Mouse (Mus musculus) adipocyte (in vitro differentiated cells): ENCODE measurements around the gene Gm3159.
"Not testable (repeated sequence)": the region's sequence is repeated elsewhere in the genome, so short reads cannot be mapped to it uniquely, and the experiment has no call there.

ENCODE experiments used
- DNase-seq: peaks from one replicate; pipeline ENCODE4 v3.0.0-alpha.2; 2016; ENCODE audit warnings: low spot score

Gene Gm3159

DNA sequence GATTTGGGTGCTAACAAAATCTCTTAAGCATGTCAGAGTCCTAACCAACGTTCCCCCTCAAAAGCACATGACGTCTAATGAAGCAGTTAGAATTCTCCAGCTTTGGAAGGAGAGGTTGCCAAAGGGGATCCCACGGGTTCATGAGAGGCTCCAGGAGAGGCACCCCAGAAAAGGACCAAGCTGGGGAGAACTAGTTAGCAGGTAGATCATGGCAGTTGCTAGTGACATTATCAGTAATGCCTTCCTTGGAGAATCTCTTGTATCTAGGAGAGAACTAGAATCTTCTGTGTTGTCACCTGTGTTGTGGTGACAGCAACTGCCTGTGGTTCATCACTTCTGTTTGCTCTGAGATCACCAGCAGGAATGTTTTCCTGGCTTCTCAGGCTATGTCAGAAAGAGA lies at the start of gene Gm3159:
Gene Gm3159, plus strand, starts transcription at position 301 of the 400 bp plus-strand sequence.
- DNase-seq: not testable (repeated sequence)

DNA sequence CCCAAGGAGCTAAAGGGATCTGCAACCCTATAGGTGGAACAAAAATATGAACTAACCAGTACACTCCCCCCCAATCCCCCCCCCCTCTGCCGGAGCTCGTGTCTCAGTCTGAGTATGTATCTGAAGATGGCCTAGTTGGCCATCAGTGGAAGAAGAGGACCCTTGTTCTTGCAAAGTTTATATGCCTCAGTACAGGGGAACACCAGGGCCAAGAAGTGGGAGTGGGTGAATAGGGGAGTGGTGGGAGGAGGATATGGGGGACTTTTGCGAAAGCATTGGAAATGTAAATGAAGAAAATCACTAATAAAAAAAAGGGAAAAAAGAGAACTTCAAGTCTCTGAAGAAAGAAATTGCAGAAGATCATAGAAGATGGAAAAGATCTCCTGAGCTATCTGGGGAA lies 28.3 kb upstream of the Gm3159 start:
- DNase-seq: not testable (repeated sequence)

DNA sequence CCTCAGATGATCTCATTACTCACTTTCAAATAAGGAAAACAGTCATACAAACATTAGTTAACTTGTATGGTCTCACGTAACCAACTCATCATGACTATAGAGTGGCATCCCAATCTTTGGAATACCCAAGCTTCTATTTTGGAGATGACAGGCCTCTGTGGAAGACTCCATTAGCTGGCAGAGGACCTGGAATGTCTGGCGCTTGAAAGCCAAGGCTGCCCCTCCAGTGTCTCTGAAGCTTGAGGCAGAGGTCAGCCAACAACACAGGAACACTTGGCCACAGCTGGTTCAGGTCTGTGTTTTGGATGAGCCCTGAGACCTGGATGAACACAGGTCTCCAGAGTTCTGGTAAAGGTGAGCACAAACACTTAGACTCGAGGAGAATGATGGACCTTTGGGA lies 27.6 kb upstream of the Gm3159 start:
- not testable (repeated sequence) for DNase-seq

DNA sequence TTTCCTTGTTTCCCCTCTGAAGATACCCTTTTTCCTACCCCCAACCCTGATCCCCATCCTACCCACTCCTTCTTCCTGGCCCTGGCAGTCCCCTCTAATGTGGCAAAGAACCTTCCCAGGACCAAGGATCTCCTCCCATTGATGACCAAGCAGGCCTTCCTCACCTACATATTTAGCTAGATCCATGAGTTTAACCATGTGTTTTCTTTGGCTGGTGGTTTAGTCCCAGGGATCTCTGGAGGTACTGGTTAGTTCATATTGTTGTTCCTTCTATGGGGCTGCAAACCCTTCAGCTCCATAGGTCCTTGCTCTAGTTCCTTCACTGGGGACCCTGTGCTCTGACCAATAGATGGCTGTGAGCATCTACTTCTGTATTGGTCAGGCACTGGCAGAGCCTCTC lies 19.5 kb upstream of the Gm3159 start:
- DNase-seq: not testable (repeated sequence)

DNA sequence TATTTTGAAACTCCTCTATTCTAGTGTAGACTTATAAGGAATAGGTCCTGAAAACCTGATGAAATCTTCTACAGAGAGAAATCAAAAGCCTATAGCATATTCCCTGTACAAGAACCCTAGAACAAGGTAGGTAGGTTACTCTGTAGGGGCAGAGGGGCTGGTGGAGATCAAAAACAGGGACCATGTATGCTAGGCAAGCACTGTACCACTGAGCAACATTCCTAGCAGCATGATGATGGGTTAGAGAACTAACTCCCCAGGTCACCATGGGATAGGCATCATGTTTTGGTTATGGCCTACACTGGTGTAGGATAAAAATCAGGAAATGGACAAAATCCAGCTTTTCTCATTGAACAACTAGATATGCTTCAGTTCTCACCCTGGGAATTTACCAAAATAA lies 11.7 kb upstream of the Gm3159 start:
- not testable (repeated sequence) for DNase-seq

DNA sequence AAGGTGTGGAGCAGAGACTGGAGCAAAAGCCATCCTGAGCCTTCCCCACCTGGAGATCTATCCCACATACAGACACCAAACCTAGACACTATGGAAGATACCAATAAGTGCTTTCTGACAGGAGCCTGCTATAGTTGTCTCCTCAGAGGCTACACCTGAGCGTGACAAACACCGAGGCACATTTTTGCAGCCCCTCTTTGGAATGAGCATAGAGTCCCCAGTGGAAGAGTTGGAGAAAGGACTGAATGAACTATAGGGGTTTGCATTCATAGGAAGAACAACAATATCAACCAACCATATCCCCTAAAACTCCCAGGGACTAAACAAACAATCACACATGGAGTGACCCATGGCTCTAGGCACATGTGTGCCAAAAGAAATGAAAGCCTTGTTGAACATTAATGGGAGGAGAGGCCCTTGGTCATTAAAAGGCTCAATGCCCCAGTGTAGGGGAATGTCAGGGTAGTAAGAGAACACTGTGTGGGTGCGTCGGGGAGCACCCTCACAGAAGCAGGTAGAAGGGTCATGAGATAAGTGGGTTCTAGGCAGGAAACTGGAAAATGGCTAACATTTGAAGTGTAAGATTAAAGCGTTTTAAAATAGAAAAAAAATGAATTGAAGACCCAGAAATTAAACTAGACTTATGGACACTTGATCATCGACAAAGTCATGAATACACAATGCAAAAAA lies 4.3 kb upstream of the Gm3159 start:
- not testable (repeated sequence) for DNase-seq

DNA sequence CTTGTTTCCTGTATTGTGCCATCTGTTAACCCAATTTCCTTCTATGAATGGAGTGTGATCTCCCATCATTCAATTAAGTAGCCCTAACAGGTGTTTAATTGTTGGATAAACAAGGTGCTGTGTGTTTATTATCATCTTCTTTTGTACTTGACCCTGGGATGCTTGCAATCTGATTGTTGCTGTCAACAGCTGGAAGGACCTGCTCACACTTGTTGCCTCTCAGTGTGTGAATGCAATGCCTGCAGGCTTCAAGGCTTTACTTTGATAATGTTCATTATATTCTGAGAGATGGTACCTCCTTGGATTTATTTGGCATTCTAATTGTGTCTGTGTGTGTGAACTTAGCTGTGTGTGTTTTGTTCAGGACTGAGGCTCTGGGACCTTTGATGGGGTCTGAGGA lies 1.3 kb downstream of the Gm3159 start:
- not testable (repeated sequence) for DNase-seq

DNA sequence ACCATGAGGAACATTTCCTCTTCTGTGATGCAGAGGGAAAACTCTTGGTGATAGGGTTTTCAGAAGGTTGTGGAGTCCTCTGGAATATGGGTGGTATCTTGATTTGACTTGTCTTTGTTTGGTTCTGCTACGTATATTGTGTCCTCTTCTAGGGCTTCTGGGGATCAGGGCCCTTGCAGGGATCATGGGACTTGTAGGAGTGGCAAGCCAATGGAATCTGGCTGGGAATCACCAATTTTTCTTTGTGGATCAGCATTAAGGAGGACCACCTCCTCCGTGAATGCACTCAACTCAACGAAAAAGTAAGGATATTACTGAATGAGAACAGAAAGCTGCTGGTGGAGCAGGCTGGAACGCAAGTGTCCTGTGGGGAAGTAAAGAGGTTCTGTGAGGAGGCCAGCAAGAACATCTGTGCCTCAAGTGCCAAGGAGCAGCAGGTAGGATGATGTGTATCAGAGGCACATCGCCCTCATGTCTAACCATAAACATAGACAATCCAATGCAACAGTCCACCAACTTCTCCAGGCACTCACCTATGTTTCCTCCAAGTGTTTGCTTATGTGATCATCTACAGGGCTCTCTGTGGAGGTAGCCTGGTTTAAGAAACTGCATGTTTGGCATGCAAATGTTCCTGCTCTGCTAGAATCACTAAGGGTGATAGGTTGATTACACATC lies 2.9 kb downstream of the Gm3159 start:
- not testable (repeated sequence) for DNase-seq

DNA sequence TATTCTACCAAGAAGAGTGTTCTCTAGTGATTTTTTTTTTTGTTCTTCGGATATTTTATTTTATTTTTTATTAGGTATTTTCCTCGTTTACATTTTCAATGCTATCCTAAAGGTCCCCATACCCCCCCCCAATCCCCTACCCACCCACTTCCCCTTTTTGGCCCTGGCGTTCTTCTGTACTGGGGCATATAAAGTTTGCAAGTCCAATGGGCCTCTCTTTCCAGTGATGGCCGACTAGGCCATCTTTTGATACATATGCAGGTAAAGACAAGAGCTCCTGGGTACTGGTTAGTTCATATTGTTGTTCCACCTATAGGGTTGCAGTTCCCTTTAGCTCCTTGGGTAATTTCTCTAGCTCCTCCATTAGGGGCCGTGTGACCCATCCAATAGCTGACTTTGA lies 3.9 kb downstream of the Gm3159 start:
- DNase-seq: not testable (repeated sequence)

DNA sequence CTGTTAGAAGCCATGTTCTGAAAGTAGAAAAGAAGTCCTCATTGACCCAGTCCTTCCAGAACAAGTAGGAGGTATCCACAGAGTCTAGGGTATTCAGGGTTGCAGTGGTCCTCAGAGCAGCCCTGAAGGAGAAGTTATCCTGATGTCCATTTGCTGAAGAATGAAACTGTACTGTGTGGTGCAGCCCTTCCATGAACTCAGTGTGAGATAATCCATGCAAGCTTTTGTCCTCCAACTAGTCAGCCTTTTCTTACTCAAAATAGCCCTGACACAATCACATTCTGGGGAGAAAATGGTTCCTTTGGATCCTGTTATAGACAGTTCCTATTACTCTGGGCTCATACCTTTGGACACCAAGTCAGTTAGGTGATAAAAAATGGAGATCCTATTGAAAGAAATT lies 6.5 kb downstream of the Gm3159 start:
- not testable (repeated sequence) for DNase-seq

DNA sequence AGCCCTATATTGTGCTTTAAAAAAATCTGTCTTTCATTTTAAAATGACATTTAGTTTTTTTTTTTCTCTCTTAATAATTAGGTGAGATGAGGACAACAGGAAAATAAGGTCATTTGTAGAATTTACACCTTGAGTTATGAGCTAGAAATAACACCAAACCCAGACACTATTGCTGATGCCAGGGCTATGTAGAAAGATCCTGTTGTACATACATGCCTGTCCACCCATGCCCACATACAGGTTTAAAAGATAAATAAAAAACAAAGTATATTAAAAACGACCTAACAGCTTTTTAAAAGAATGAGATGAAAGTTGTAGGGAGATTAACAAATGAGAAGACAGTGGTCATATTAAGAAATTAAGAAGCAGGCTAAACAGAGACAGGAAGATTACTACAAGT lies 12.6 kb downstream of the Gm3159 start:
- not testable (repeated sequence) for DNase-seq

DNA sequence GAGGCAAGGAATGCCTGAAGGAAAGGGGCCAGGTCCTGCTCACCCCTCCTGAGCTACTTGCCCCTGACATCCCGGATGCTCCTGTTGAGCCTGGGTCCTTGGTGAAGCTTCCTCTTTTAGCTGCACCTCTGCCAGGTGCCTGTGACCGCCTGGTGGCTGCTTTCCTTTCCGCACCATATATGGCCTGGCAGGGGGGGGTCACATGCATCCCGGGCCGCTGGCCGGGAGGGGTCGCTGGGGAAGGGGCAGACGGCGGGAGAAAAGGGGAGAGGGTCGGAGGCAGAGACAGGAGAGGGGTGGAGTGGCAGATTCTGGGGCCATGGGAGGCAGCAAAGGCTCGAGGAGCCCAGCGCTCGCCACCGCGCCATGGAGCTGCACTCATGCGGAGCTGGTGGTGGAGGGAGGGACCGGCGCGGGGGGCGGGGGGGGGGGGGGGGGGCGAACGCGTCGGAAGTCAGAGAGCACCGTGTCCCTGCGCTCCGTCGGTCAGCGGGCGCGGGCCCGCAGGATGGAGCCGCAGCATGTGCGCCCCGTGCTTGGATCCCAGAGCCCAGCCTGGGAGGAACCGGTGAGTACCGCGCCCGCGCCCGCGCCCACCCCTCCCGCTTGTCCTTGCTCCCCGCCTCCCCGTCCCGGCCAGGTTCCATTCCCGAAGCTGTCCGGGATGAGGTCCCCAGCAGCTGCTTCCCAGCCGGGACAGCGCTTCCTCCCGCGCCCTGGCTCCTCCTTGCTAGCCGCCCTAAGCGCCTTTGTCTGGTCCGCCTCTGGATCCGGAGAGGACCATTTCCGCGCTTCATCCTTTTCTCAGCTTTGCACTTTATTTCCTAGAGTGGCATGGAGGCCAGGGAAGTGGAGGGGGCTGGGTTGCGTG lies 17.9 kb downstream of the Gm3159 start, which contains the start of gene Gm3164:
Gene Gm3164, plus strand, starts transcription at position 484 of the 871 bp plus-strand sequence.
- DNase-seq: not testable (repeated sequence)

DNA sequence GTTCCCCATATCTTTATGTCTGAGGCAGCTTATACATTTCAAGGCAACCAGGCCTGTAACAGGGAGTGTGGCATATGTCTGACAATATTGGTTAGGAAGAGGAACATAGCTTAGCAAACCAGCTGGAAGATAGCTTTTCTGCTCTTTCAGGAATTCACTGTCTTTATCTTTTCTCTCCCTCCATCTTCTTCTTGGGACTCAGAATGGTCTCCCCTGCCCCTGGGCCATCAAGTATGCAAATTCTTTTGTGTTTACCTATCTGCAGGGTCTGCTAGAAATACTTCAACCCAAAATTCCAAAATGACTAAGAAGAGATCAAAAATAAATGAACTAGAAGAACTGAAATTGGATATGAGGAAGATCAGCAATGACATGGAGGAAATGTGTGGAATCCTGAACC lies 33.4 kb downstream of the Gm3159 start, which contains the start of gene Gm3173:
Gene Gm3173, plus strand, starts transcription at position 301 of the 400 bp plus-strand sequence.
- DNase-seq: not testable (repeated sequence)
